Mouse (Mus musculus) fibroblast of lung, adult 2 months (primary cell): Measurements from ENCODE around the gene Cux2.
A peak's percentile ranks its signal among the peaks of the same experiment; 100 is the strongest.

Source experiments
- DNase-seq: peaks from one replicate; pipeline ENCODE4 v3.0.0-alpha.2; 2011; ENCODE audit warnings: low read depth

The Cux2 gene

DNA sequence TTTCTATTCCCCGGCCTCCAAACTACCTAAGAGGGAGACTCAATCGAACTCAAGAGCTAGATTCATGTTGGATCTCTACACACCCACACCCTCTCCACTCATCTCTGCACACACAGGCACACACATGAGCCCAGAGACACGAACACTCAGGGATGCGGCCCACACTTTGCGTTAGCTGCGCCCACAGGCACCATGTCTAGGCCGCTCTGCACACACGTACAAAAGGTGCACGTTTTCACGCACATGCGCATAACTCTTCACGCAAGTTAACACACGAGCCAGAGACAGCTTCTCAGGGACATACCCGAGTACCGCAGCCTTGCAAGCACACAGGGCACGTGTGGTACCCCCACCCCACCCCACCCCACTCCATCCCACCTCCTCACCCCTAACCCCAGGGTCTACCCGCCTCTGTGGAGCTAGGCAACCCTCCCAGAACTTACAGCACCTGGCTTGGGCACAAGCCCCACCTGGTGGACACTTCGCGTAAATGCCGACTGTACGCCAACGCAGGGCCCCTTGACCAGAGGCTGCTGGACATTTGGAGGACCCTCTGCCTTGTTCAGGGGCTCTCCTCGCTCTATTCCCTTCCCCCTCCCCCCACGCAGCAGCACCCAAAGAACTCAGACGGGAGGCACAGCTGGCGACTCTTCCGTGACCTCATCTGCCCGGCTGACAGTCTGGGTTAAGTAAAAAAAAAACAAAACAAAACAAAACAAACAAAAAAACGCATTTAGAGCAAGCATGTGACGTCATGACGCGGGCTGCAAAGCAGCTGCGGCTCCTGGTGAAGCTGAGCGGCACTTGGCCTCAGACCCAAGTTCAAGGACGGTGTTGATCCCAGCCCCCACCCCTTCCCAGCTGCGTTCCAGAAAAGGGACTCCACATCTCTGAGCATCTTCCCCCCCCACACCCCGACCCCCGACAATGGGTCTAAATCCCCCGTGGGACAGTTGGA, 9.4 kb upstream of the Cux2 start:
- peak; percentile 8 for DNase-seq

DNA sequence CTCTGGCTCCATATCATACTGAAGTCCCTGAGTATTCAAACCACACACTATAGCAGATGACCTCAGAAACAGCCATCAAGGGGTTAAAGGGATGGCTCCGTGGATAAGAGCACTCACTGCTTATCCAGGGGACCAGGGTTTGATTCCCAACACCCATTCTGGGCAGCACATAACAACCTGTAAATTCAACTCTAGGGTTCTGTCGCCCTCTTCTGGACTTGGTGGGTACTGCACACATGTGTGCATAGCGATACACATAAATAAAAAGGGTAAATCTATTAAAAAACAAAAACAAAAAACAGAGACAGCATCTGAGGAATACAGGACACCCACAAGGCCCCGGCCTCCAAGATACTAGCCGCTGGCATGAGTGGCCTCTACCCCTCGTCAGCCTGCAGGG, 7.7 kb upstream of the Cux2 start:
- no peak for DNase-seq

DNA sequence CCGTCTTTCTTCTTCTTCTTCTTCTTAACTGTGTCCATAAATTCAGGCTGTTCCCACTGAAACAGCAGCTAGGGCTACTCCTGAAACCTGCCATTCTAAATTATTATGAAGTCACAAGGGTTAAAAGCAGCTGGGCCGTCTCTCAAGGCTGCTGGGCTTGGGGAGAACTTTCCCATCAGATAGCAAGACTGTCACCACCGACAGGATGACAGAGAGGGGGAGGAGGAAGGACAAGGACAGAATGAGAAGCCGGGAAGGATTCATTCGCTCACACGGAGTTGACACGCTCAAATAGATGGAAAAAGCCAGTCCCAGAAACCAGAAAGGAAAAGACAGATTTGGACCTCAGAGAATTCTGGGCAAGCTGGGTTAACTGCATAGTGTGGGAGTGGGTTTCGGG, 6.7 kb upstream of the Cux2 start:
- DNase-seq, result no peak

DNA sequence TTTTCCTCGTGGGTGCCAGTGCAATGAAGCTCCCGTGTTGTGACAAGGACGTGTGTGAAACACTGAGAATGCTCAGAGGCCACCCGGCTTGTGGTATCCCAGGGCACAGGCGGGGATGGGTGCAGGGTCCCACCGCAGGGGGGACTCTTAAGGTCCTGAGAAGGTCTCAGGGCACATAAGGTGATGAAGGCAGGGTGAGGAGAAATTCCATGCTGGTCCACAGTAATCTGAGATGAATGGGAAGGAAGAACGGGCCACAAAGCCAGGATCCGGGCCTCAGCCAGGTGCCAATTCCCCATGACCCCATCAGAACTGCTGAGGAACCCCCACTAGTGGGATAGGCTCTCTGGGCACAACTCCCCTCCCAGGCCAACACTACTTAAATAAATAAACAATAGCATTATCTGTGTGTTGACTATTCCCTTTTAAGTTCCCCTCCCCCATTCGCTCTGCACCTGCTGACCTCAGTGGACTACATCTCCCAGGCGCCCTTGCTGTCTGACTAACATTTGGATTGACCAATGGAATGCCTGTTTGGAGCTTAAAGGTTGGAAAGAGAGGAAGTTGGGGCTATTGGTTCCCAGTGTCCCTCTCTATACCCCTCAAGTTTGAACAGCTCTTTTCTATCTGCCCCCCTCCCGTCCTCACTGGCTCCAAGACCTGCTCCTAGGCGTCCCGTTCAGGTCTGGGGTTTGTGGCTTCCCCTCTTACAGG, 4.4 kb upstream of the Cux2 start:
- no peak for DNase-seq

DNA sequence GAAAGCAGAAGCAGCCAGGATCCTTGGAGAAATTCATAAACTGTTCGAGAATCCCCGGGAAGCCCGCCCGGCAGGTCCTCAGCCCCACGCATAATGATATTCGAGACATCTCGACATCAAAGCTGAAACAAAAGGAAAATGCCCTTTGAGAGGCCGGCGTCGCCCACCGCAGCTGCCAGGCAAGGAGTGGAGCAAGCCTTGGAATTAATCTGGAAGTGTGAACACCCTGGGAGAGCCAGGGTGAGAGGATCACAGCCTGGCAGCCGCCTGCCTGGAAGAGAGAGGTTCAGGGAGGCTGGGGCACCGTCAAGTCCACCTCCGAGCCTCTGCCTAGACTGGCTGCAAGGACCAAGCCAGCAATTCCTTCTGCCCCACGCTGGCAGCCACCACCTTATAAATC, 3.7 kb upstream of the Cux2 start:
- no peak for DNase-seq

DNA sequence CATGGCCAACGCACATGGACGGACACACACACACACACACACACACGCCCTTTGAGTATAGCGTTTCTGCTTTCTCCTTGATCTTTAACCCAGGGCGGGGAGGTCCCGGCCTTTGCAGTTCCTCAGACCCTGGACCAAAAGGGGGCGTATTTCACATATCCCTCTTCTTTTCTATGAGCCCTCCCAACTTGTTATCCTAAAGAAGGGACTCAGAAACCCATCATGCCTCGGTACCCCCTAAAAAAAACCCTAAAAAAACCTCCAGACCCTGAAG, 867 bp upstream of the Cux2 start:
- DNase-seq, result no peak

DNA sequence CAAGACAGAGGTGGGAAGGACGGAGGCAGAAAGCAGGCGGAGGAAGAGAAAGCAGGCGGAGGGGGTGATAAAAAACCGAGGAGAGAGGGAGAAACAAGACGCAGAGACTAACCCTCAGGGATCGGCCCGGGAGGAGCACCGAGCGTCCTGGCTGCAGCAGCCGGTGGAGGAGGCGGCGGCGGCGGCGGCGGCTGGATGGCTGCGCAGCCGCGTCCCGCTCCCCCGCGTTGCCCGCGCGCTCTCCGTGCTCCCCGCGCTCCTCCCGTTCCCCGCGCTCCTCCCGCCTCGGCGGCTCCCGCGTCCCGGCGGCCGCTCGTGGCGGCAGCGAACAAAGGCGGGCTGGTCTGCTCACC, 262 bp downstream of the Cux2 start:
- no peak for DNase-seq

DNA sequence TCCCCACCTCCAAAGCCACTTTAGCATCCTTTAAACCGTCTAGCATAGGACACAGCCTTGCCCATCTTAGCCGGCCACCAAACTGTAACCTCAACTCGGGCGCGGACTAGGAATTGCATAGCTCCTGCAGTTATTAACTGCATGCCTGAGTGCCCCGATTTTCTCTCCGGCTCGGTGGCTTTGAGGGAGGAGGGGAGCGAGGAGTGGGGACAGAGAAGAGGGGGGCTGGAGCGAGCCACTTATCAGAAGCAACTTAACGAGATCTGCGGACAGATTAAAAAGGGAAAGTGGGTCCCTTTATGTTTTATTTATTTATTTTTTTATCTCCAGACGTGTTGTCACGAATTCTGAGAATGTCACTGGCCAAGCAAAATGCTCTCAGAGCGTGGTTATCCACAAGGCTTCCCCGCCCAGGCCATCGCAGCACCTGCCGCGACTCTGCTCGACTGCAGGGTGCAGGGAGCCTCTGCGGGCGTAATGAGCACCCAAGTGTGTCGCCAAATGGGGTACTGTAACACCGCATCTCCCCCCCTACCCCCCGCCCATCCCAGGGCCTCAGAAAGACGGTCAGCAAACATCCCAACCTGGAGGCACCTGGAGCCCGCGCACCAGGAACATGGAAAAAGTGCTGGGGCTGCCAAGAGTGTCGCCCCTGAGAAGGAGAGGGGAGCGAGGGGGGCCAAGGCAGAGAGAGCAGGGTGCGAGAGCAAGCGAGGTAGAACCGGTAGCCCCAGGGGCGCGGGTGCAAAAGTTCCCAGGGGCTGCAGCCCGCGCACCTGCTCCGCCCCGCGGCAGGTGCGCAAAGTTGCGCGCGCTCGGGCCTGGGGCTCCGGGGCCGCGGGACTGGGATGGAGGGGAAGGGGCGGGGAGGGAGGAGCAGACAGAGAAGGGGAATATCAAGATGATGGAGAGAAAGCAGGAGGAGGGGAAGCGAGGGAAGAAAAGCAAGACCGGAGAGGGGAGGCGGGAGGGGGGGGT, 927 bp downstream of the Cux2 start:
- DNase-seq, result no peak

DNA sequence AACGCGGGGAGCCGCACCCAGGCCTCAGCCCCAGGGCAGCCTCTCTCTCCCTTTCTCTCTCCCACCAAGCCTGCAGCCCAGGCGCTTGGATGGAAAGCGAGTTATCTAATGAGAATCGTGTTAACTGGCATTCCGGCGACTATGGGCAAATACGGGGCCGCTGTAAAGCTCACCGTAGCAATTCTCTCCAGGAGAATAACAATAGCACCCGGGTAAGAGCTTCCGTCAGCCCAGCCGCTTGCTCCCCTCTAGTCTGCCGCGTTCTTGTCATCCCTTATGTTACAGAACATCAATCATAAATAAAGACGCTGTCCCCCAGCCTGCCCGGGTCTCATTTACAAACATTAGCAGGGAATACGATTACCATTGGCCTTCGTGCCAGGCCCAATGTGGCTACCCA, 1.6 kb downstream of the Cux2 start:
- DNase-seq, result no peak

DNA sequence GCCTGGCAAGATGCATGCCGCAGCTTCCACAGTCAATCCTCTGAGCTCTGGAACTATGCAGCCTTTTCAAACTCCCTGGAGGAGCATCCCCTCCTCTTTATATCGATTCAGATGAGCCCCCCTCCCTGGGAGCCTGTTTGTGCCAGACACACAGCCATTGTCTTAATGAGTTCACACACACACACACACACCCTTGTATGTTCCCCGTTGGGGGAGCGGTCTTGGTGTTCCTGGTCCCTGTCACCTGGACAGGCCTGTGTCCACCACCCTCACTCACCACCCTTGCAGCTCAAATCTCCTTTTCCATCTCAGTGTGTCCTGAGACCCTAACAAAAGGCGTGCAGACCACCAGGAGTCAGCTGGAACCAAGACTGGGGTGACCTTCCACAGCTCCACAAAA, 2.1 kb downstream of the Cux2 start:
- DNase-seq, result no peak

DNA sequence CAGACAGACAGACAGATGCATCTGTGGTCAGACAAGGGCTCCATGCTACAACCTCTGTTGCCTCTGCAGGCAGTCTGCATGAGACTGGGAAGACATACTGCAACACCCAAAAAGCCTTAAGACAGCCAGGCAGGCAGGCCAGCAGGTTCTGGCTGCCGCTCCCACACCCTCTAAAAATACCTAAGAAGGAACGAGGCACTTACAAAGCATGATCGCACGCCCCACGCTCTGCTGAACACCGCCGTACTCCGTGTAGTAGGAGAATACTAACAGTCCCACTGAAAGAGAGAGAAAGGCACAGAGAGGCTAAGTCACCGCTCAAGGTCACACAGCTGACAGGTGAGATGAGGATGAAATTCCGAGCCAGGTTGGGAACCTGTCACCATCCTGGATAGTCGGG, 6.3 kb downstream of the Cux2 start:
- no peak for DNase-seq

DNA sequence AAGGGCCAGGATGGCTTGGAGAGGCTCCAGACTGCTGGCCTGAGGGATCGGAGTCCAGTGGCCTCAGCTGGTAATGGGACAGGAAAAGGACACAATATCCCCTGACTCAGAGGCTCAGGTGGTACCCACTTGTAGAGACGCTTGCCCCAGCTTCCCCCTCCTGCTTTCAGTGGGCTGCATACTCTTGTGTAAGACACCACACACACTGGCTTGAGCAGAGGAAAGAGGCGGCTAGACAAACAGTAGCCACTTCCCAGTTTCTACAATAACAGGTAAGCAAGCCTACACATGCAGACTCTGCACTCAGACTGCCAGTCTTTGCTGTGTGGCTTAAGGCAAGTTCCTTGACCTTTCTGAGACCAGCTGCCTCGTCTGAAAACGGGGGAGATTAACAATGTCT, 14.6 kb downstream of the Cux2 start:
- DNase-seq, result no peak

DNA sequence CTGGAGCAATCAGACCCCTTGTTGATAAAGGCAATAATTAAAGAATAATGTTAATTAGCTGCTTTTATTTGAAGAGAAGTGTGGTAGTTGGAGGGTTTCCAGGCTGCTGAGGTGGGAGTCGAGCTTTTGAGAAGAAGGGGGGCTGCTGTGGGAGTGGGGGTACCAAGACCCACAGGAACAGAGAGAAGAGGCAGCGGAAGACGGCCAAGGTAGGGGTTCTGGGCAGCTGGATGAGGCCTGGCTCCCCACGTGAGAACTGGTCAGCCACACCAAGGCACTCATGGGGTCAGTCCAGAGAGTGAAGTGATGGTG, 16.8 kb downstream of the Cux2 start:
- no peak for DNase-seq

DNA sequence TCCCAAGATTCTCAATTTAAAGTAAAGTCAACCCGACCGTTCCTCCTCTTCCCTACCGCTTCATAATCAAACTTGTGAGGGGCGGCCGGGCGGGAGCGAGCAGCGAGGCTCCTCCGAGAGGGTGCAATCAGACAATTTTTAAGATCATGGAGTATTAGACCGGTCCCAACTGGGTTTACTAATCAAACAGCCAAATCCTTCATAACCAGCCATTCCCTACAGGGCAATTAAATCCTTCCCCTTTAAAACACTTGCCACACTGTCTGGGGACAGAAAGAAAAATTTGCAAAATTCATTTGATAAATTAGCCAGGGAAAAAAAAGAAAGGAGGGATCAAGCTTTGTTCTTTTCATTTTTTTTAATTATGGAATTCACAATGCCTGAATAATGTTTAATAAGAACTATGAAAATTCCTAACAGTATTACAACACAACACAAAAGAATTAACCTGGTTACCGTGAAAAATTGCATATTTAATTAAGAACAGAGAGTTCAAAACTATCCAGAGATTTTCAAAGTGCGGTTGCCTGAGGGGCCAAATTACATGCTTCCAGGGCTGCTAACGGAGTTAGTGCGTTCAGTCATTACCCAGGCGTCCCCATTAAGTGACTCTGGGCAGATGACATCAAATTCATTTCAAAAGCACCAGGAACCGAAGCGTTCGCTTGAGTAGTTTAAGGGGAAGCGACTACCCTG, 17.3 kb downstream of the Cux2 start:
- DNase-seq, result no peak

DNA sequence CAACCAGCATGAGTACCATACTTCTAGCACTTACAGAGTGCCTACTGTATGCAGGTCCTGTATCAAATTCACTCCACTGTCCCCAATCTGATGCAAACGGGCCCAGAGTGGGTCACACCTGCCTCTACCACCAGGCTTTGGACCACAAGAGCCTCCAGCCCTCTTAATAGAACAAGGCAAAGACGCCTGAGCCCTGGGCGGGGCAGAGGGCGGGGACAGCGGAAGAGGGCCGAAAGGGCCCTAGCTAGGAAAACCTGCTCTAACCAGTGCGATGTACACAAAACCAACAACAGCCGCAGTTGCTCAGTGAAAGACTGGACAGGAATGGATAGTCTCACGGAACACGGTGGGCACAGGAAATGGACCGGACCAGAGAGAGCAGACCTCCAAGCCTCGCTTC, 18.8 kb downstream of the Cux2 start:
- DNase-seq, result no peak

DNA sequence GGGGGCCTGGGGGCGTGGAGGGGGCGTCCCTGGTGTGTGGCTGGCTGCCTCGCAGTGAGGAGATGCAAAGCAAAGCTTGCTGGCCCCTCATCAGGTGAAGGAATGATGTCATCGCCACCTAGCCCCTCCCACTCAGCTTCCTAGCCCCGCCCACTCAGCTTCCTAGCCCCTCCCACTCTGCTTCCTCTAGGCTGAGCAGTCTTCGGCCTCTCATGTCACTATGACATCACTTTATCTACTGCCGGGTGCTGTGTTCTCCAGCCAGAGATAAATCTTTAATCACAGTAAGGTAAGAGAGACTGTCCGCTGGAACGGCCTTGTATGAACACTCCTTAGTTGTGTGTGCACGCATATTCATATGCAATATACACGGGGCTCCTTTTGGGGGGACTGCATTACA, 19.3 kb downstream of the Cux2 start:
- DNase-seq, result no peak

DNA sequence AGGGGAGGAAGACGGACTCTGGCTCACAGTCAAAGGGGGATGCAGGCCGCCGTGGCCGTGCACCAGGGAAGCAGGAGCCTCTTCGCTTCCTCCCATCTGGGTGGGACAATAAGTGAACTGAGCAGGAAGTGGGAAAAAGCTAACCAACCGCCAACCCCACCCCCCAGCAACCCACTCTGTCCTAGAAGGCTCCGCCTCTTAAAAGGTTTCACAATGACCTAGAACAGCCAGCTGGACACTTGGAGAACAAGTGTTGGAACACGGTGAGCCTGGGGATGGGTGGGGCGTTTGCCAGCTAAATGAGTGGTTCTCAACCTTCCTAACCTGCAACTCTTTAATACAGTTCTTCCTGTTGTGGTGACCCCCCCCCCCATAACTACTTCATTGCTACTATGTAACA, 23.1 kb downstream of the Cux2 start:
- no peak for DNase-seq

DNA sequence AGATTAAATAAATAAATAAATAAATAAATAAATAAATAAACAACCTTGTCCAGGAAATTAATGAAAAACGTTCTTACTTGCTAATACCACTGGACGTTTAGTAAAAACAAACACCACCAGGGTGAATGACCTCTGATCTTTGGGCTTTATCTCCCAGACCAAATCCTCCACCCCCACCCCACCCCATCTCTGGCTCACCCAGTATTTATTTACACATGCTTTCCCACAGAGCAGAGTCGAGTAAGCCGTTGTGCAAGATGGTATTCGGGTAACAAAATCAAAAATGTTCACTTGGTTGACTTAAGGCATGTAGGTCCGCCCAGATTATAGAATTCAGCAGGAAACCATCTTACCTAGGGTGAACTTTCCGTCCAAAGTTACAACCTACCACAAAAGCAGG, 23.6 kb downstream of the Cux2 start:
- DNase-seq, result no peak

DNA sequence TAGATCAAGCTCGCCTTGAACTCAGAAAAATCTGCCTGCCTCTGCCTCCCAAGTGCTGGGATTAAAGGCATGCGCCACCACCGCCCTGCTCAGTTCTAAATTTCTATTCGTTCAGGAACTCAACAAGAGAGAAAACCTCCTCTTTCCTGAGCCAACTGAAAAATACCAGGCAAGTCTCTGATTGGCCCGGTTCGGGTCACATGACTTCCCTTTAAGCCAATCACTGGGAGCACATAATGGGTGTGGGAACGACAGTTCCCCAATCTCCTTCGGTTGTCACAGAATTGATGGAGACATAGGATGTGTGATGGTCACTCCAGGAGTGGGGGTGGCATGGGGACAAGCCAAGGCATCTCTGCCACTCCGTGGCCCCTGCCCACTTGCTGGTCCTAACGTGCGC, 24.8 kb downstream of the Cux2 start:
- no peak for DNase-seq

DNA sequence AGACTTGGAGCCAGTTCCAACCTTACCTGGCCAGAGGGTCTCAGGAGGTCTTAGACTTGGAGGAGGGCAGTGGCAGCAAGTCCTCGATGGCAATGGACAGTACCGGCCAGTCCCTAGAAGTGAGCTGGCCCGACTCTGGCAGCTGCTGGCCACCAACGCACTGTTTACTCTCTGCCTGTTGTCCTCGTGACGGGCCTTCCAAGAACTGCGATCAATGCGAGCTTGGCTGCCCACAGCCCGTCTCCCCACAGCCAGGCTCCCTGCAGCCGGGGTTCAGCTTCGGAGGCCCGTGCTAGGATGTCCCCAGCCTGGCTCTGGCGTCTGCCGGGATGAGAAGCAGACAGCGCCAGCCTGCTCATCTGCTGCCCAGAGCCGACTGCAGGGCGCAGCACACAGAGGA, 30.6 kb downstream of the Cux2 start:
- DNase-seq, result no peak

DNA sequence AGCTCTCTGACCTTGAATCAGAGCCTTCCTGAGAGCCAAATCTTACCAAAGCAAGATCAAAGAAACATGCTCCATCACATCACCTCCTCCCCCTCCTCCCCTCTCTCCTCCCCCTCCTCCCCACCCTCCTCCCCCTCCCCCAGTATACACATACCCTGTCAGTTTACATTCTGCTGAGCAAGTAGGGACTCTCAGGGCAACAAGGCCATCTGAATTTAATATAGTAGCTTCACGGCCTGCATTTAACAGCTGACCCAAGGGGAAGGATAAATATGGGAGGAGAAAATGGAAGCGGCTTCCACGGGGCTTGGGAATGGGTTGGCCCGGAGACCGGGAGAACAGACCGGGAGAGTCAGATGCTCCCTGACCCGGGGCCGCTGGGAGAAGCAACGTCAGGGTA, 32.1 kb downstream of the Cux2 start:
- DNase-seq, result no peak

DNA sequence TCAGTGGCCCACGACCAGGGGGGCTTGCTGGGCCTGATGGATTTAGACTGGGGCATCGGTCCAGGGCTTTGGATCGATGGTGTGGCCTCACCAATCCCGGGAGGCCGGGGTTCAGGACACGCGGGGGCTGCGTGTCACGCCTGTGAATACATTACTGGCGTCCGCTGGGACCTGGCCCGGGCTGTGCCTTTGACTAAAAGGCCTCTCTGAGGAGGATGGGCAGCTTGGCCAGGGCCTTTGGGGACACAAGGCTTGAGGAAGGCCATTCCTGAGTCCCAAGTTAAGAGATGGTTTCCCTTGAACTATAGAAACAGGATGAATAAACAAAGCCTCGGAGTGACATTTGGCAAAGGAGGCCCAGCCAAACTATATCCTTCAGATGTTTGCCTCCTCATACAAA, 32.6 kb downstream of the Cux2 start:
- DNase-seq, result no peak
